Mouse (Mus musculus): ENCODE results near the gene Pigh. TPM values are rescaled to one million over a fixed set of nuclear protein-coding genes. Genes with fewer than 3 reads are reported as not detected.

Gene Pigh
- total RNA-seq, 2 experiments from 2014 or later: 1.7 to 2.4 TPM

Other genes starting within 250 kb of the Pigh start
- gene Atp6v1d, start 228.0 kb downstream of the Pigh start, total RNA-seq (2021): 10 to 100 TPM; 64.3 to 67.3 TPM
- gene Eif2s1, start 227.8 kb downstream of the Pigh start, total RNA-seq (2021): 10 to 100 TPM; 37.1 to 42.4 TPM
- under 1 TPM in 1 of 2 experiments, not detected in 1; 0.14 TPM for gene Plek2, start 182.7 kb downstream of the Pigh start, total RNA-seq (2021)
- 1 to 10 TPM; 2.5 to 5.5 TPM for gene Tmem229b, start 82.0 kb downstream of the Pigh start, total RNA-seq (2021)
- gene Plekhh1, start 60.5 kb downstream of the Pigh start, total RNA-seq (2021): 1 to 10 TPM in 1 of 2 experiments, under 1 TPM in 1; 0.71 to 1.0 TPM
- not detected for gene Arg2, start 41.1 kb upstream of the Pigh start, total RNA-seq (2021)
- gene Vti1b, start 83.0 kb upstream of the Pigh start, total RNA-seq (2021): 10 to 100 TPM; 83.3 to 97.1 TPM
- gene Rdh11, start 102.6 kb upstream of the Pigh start, total RNA-seq (2021): 1 to 10 TPM; 1.9 to 2.7 TPM
- under 1 TPM in 1 of 2 experiments, not detected in 1; 0.09 TPM for gene Rdh12, start 119.3 kb upstream of the Pigh start, total RNA-seq (2021)
- gene Zfyve26, start 206.7 kb upstream of the Pigh start, total RNA-seq (2021): 10 to 100 TPM; 14.4 to 15.5 TPM
- gene Rad51b, start 207.6 kb upstream of the Pigh start, total RNA-seq (2021): under 1 TPM; 0.17 to 0.23 TPM

All from gastrocnemius, adult 18-20 months (tissue).